In the genomic region with DNA sequence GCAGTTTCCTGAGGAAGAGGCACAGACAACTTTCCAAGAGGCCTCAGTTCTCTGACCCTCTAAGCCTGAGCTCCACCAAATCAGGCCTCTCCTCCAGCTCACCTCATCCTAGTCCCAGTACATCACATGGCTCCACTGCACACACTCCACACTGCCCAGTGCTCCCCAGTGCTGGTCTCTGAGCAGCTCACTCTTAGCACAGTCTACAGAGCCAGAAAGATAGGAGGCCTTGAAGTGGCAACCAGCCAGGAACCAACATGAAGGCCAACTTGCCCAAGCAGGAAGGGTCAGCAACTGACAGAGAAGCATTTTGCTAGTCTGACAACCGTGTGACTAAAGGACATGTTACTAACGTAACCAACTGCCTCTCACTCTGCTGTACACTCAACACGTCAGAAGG, we compare ENCODE assay signal across 17 mouse cellular contexts. TPM values are rescaled to one million over a fixed set of nuclear protein-coding genes. Genes with fewer than 3 reads are reported as not detected.
DNase-seq lines count a peak whose midpoint lies in the region; ATAC-seq and TF ChIP-seq lines count a peak whose summit lies in the region.
"Had no signal": no experiment of that assay in that cellular context is flagged by ENCODE, and none has a peak within 500 bp of the region (broad histone marks: within the 10 kb centered on the region; RNA-seq: fewer than 3 reads in every experiment).

No protein-coding gene starts in this region.

- H3K27me3 ChIP-seq in hindbrain, postnatal 0 days (ENCODE audit: insufficient read depth, low read length): no peaks in the 10 kb centered on the region
- no peaks in the 10 kb centered on the region for H3K27me3 ChIP-seq in hindbrain, embryonic 13.5 days
- H3K27me3 ChIP-seq: embryonic facial prominence, embryonic 13.5 days; liver, embryonic 13.5 days; neural tube, embryonic 13.5 days had no signal

- no peak overlapping the region for H3K4me2 ChIP-seq in hindbrain, postnatal 0 days (ENCODE audit: low read depth, low read length)
- H3K4me2 ChIP-seq in hindbrain, embryonic 13.5 days: no peak overlapping the region
- H3K4me2 ChIP-seq: embryonic facial prominence, embryonic 13.5 days; liver, embryonic 13.5 days; neural tube, embryonic 13.5 days had no signal

- intact Hi-C loops in heart, postnatal 14 days (cut with DNase I): no loop called here

- H3K9me3 ChIP-seq in hindbrain, postnatal 0 days (ENCODE audit: low read length): no peaks in the 10 kb centered on the region
- no peaks in the 10 kb centered on the region for H3K9me3 ChIP-seq in hindbrain, embryonic 13.5 days
- H3K9me3 ChIP-seq: embryonic facial prominence, embryonic 13.5 days; liver, embryonic 13.5 days; neural tube, embryonic 13.5 days had no signal

- H3K4me3 ChIP-seq in hindbrain, postnatal 0 days (ENCODE audit: low read length): no peak overlapping the region
- H3K4me3 ChIP-seq in hindbrain, embryonic 13.5 days: no peak overlapping the region
- H3K4me3 ChIP-seq: embryonic facial prominence, embryonic 13.5 days; liver, embryonic 13.5 days; neural tube, embryonic 13.5 days had no signal

- no peaks in the 10 kb centered on the region for H3K4me1 ChIP-seq in hindbrain, postnatal 0 days (ENCODE audit: insufficient read depth, low read length)
- H3K4me1 ChIP-seq in hindbrain, embryonic 13.5 days (replicated peaks): peaks cover 29% of the 10 kb centered on the region

- H3K27ac ChIP-seq in hindbrain, postnatal 0 days: no peak overlapping the region
- H3K27ac ChIP-seq in hindbrain, embryonic 13.5 days: no peak overlapping the region
- H3K27ac ChIP-seq: embryonic facial prominence, embryonic 13.5 days; liver, embryonic 13.5 days; neural tube, embryonic 13.5 days had no signal

- H3K9ac ChIP-seq in hindbrain, postnatal 0 days (replicated peaks; ENCODE audit: low read length): 0 out of 2 replicates have a peak overlapping the region, but pooled peaks have one; percentile 17
- H3K9ac ChIP-seq in hindbrain, embryonic 13.5 days: no peak overlapping the region
- H3K9ac ChIP-seq: embryonic facial prominence, embryonic 13.5 days; liver, embryonic 13.5 days; neural tube, embryonic 13.5 days had no signal

- peaks cover 42% of the 10 kb centered on the region for H3K36me3 ChIP-seq in hindbrain, postnatal 0 days (ENCODE audit: insufficient read depth, low read length)
- peaks cover 86% of the 10 kb centered on the region for H3K36me3 ChIP-seq in hindbrain, embryonic 13.5 days

- no peak for DNase-seq in hindbrain, postnatal 0 days (ENCODE audit: low spot score)
- DNase-seq in 416B (ENCODE audit: low read depth): peak; percentile 8
- DNase-seq in adrenal gland, adult 2 months: peak; percentile 86
- DNase-seq in heart, postnatal 14 days: peak; percentile 20 to 31
- DNase-seq in urinary bladder, postnatal 36 days (ENCODE audit: low spot score in 2 of 2): no peak
- DNase-seq in spleen, postnatal 10 days (ENCODE audit: low spot score in 2 of 2): no peak
- no peak for DNase-seq in cerebellum, adult 9-11 months
- DNase-seq: cerebellum, adult 2 months; gastrocnemius, postnatal 14 days; kidney, adult 9 months; kidney, postnatal 4 days; left cerebral cortex, postnatal 4 days; liver, embryonic 13.5 days; right cerebral cortex, postnatal 14 days had no signal

- ATAC-seq in hindbrain, postnatal 0 days: no peak
- no peak for ATAC-seq in hindbrain, embryonic 13.5 days (ENCODE audit: low FRiP score)

- no peak for TF ChIP-seq CTCF in hindbrain, postnatal 0 days (IDR thresholded peaks at IDR 0.05; ENCODE audit: low read depth)

- 67% methylated on average over 3 of the region's 3 CpGs for WGBS in hindbrain, postnatal 0 days
- WGBS in hindbrain, embryonic 13.5 days: 91% methylated on average over 3 of the region's 3 CpGs

RNA-seq across cellular contexts. Expression of a gene that starts 5.1 kb away (rescaled TPM):
- 24.0 and 33.6 TPM in 2 replicates for total RNA-seq in hindbrain, postnatal 0 days (2014; rRNA removed)
- 23.2 and 23.9 TPM in 2 replicates for polyA plus RNA-seq in hindbrain, postnatal 0 days (2015; fragmentation: Nextera tagmentation; extraction: Ambion mirVana)
- polyA plus RNA-seq in hindbrain, embryonic 13.5 days (2015; fragmentation: Nextera tagmentation; extraction: Ambion mirVana): 35.8 and 36.2 TPM in 2 replicates
- 10 to 100 TPM; 25.8 to 28.7 TPM for total RNA-seq in adrenal gland, adult 2 months (2021)
- 7.2 and 9.0 TPM in 2 replicates for polyA plus RNA-seq in adrenal gland, adult 2 months (2012; rRNA removed)
- total RNA-seq in heart, postnatal 14 days (2021): 10 to 100 TPM; 14.7 to 14.9 TPM

RNA-seq across cellular contexts. Expression of a gene that starts 42.1 kb away (rescaled TPM):
- 10.2 TPM in 2 replicates for total RNA-seq in hindbrain, postnatal 0 days (2014; rRNA removed)
- 62.2 and 67.1 TPM in 2 replicates for polyA plus RNA-seq in hindbrain, postnatal 0 days (2015; fragmentation: Nextera tagmentation; extraction: Ambion mirVana)
- polyA plus RNA-seq in hindbrain, embryonic 13.5 days (2015; fragmentation: Nextera tagmentation; extraction: Ambion mirVana): 50.0 and 57.5 TPM in 2 replicates
- total RNA-seq in adrenal gland, adult 2 months (2021): 10 to 100 TPM; 18.2 to 24.0 TPM
- polyA plus RNA-seq in adrenal gland, adult 2 months (2012; rRNA removed): 2.2 and 2.5 TPM in 2 replicates
- total RNA-seq in heart, postnatal 14 days (2021): 10 to 100 TPM; 21.9 to 25.6 TPM

RNA-seq across cellular contexts. Expression of a gene that starts 42.7 kb away (rescaled TPM):
- total RNA-seq in hindbrain, postnatal 0 days (2014; rRNA removed): 8.4 and 15.0 TPM in 2 replicates
- 3.6 and 3.9 TPM in 2 replicates for polyA plus RNA-seq in hindbrain, postnatal 0 days (2015; fragmentation: Nextera tagmentation; extraction: Ambion mirVana)
- polyA plus RNA-seq in hindbrain, embryonic 13.5 days (2015; fragmentation: Nextera tagmentation; extraction: Ambion mirVana): 6.5 and 7.0 TPM in 2 replicates
- total RNA-seq in adrenal gland, adult 2 months (2021): 1 to 10 TPM; 2.3 to 5.9 TPM
- polyA plus RNA-seq in adrenal gland, adult 2 months (2012; rRNA removed): 0.85 and 1.7 TPM in 2 replicates
- total RNA-seq in heart, postnatal 14 days (2021): 1 to 10 TPM; 1.0 to 1.1 TPM

Comparison
In these comparisons a context has a peak if more than half of its experiments do, and no peak if none do; other contexts are left out.
1. DNase-seq: peak in 416B (single experiment), adrenal gland, adult 2 months (single experiment) and heart, postnatal 14 days (2 of 2); none in hindbrain, postnatal 0 days (single experiment), urinary bladder, postnatal 36 days (0 of 2), spleen, postnatal 10 days (0 of 2) and cerebellum, adult 9-11 months (single experiment).